Mouse (Mus musculus) heart, embryonic 12.5 days (tissue): ENCODE results near the gene Nfs1. TPM values are rescaled to one million over a fixed set of nuclear protein-coding genes. Genes with fewer than 3 reads are reported as not detected.
A peak's percentile ranks its signal among the peaks of the same experiment; 100 is the strongest.

ENCODE experiments used
- ATAC-seq: fragments of 200-750 bp; cut with Nextera tagmentation; 2 replicates; pipeline ENCODE4 v1.8.0; 2017; ENCODE audit warnings: moderate TSS enrichment, moderate library complexity; ENCODE audit not compliant: insufficient number of reproducible peaks, low FRiP score
- H3K27ac ChIP-seq: fragments of 300-500 bp; sonication (generic); 2 replicates; pipeline ENCODE4 v1.5.1; 2016; ENCODE audit warnings: mild to moderate bottlenecking, moderate library complexity; ENCODE audit not compliant: poor library complexity, severe bottlenecking
- H3K27me3 ChIP-seq: fragments of 300-500 bp; sonication (generic); replicated peaks from 2 replicates; pipeline ENCODE4 v1.6.1; 2016; ENCODE audit warnings: mild to moderate bottlenecking, moderate library complexity
- H3K36me3 ChIP-seq: fragments of 300-500 bp; sonication (generic); 2 replicates; pipeline ENCODE4 v1.6.1; 2016; ENCODE audit warnings: mild to moderate bottlenecking, moderate library complexity
- H3K4me1 ChIP-seq: fragments of 300-500 bp; sonication (generic); replicated peaks from 2 replicates; pipeline ENCODE4 v1.6.1; 2016; ENCODE audit warnings: mild to moderate bottlenecking
- H3K4me2 ChIP-seq: fragments of 300-500 bp; sonication (generic); 2 replicates; pipeline ENCODE4 v1.6.1; 2016; ENCODE audit warnings: mild to moderate bottlenecking, moderate library complexity
- H3K4me3 ChIP-seq: fragments of 300-500 bp; sonication (generic); 2 replicates; pipeline ENCODE4 v1.5.1; 2016; ENCODE audit warnings: mild to moderate bottlenecking
- H3K9ac ChIP-seq: fragments of 300-500 bp; sonication (generic); 2 replicates; pipeline ENCODE4 v1.6.1; 2016; ENCODE audit warnings: mild to moderate bottlenecking, moderate library complexity
- H3K9me3 ChIP-seq: fragments of 300-500 bp; sonication (generic); replicated peaks from 2 replicates; pipeline ENCODE4 v1.6.1; 2016; ENCODE audit warnings: mild to moderate bottlenecking, moderate library complexity
- WGBS: fragments of 180-500 bp; shearing (Covaris S2); methylation state at CpG from one replicate; pipeline ENCODE4 v1.1.7; 2016; 5-methylcytosine and 5-hydroxymethylcytosine counted together
- polyA plus RNA-seq: library from polyadenylated mRNA; unstranded; fragments of >200 nt; fragmentation: Nextera tagmentation; extraction: Ambion mirVana; gene quantifications from 2 replicates; pipeline ENCODE4 v1.2.1, GENCODE M21; 2016

Gene Nfs1
- polyA plus RNA-seq, 1 experiment from 2014 or later = 55.8 TPM

DNA sequence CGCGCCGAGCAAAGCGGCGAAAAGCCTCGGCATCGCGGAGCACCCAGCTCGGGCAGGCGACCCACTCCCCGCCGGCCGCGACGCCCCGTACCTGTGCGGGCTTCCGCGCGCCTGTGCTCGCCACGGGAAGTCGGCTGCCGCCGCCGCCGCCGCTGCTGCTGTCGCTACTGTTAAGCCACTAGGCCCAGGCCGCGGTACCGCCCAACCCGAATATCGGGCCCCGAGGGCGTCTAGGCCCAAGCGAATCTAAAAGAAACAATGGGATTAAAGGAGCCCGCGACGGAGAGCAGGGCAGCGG is 35.8 kb upstream of the Nfs1 start:
- Histone ChIP-seq H3K9me3 (no peaks in the 10 kb centered on the region), H3K9ac (peak overlapping the region; percentile 96), H3K27ac (peak overlapping the region; percentile 90), H3K36me3 (peaks cover 19% of the 10 kb centered on the region), H3K4me1 (peaks cover 20% of the 10 kb centered on the region), H3K4me3 (peak overlapping the region; percentile 67), H3K4me2 (peak overlapping the region; percentile 84; the same call in 1 of the 2 replicates), H3K27me3 (no peaks in the 10 kb centered on the region)
- ATAC-seq = peak; percentile 46
- 0% methylated on average over 41 of the region's 41 CpGs for WGBS

GRCm38 (mm10) chr2:156179046-156179795 is 35.2 kb upstream of the Nfs1 start:
- H3K27me3 ChIP-seq = no peaks in the 10 kb centered on the region
- no peaks in the 10 kb centered on the region for H3K9me3 ChIP-seq
- H3K4me3 ChIP-seq = peak overlapping the region; percentile 67
- H3K4me2 ChIP-seq = peak overlapping the region; percentile 84
- peak overlapping the region; percentile 96 for H3K9ac ChIP-seq
- H3K27ac ChIP-seq = peak overlapping the region; percentile 90
- peaks cover 21% of the 10 kb centered on the region for H3K36me3 ChIP-seq
- under 1% methylated on average over 47 of the region's 47 CpGs for WGBS
- peaks cover 20% of the 10 kb centered on the region for H3K4me1 ChIP-seq
- peak; percentile 68 for ATAC-seq

DNA sequence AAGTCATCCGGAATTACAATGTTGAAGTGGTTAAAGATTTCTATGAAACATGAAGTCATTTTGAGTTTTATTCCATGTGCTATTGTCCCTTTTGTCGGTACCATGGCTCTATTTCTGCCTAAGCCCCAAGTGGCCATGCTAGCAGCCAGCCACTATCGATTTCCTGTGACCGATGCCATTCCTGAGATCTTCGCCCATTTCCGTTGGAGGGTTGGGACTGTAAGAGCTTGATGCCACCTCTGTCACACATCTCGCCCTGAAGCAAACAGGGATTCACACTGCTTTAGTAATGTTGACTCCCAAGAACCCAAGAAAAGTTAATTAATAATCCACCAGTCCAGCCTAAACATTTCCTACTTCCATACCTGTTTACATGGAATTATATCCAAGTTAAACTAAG is 33.7 kb upstream of the Nfs1 start:
- Histone ChIP-seq H3K27me3 (no peaks in the 10 kb centered on the region), H3K36me3 (peaks cover 27% of the 10 kb centered on the region), H3K9ac (no peak overlapping the region), H3K27ac (no peak overlapping the region), H3K4me1 (peaks cover 22% of the 10 kb centered on the region), H3K4me2 (peak overlapping the region; percentile 63), H3K4me3 (peak overlapping the region; percentile 25; the same call in 1 of the 2 replicates), H3K9me3 (no peaks in the 10 kb centered on the region)
- ATAC-seq = no peak
- WGBS = 66% methylated on average over 7 of the region's 7 CpGs

DNA sequence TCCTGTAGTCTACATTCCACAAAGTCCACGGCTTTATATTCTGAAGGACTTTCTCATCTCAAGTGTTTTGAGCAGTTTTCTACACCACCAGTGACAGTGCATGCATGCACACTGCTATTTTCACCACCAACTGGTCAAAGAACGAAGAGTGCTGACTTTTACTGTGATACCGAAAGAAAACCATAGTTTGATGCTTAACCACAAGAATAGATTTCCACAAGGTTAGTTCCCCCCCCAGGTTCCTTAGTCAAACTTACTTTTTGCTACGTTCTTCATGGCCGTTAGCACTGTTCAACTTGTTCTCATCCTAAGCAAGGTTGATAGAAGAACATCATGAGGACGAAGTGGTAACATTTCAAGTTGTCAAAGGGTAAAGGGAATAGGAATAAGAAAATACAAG is 33.1 kb upstream of the Nfs1 start:
- 79% methylated on average over 6 of the region's 6 CpGs for WGBS
- Histone ChIP-seq H3K4me3 (no peak overlapping the region), H3K27ac (no peak overlapping the region), H3K4me1 (peaks cover 22% of the 10 kb centered on the region), H3K9ac (no peak overlapping the region), H3K36me3 (peaks cover 32% of the 10 kb centered on the region), H3K9me3 (no peaks in the 10 kb centered on the region), H3K4me2 (peak overlapping the region; percentile 22; the same call in 1 of the 2 replicates), H3K27me3 (no peaks in the 10 kb centered on the region)
- no peak for ATAC-seq

- H3K4me1 ChIP-seq = no peaks in the 10 kb centered on the region
- H3K9ac ChIP-seq = no peak overlapping the region
- H3K4me3 ChIP-seq = no peak overlapping the region
- H3K27me3 ChIP-seq = no peaks in the 10 kb centered on the region
- no peaks in the 10 kb centered on the region for H3K9me3 ChIP-seq
- 93% methylated on average over 5 of the region's 5 CpGs for WGBS
- H3K36me3 ChIP-seq = peaks cover 74% of the 10 kb centered on the region
- no peak overlapping the region for H3K27ac ChIP-seq
- H3K4me2 ChIP-seq = no peak overlapping the region
- no peak for ATAC-seq
Measured at GRCm38 (mm10) chr2:156166557-156166956, 22.6 kb upstream of the Nfs1 start.

DNA sequence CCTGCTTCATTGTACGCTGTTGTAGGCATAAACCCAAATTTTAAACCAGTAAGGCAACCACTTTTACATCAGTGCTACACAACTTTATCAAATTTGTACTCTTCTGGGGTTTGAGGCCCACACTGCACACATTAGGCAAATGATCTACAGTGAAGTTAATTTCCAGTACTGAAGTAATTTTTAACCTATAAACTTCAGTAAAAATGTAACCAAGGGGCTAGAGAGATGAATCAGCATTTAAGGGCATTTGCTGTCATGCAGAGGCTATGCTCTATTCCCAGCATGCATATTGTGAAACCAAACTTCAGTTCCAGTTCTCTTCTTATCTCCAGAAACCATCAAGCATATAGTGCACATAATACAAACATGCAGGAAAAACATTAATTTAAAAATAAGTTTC is 21.5 kb upstream of the Nfs1 start:
- Histone ChIP-seq H3K4me3 (no peak overlapping the region), H3K4me1 (no peaks in the 10 kb centered on the region), H3K27ac (no peak overlapping the region), H3K9me3 (no peaks in the 10 kb centered on the region), H3K27me3 (no peaks in the 10 kb centered on the region), H3K36me3 (peaks cover 70% of the 10 kb centered on the region), H3K9ac (no peak overlapping the region), H3K4me2 (no peak overlapping the region)
- WGBS = 100% methylated on average over 1 of the region's 1 CpGs
- no peak for ATAC-seq

GRCm38 (mm10) chr2:156151538-156151937 is 7.6 kb upstream of the Nfs1 start:
- Histone ChIP-seq H3K36me3 (peaks cover 61% of the 10 kb centered on the region), H3K27ac (no peak overlapping the region), H3K4me2 (no peak overlapping the region), H3K9ac (no peak overlapping the region), H3K4me3 (no peak overlapping the region), H3K27me3 (no peaks in the 10 kb centered on the region), H3K9me3 (no peaks in the 10 kb centered on the region), H3K4me1 (no peaks in the 10 kb centered on the region)
- ATAC-seq = no peak

DNA sequence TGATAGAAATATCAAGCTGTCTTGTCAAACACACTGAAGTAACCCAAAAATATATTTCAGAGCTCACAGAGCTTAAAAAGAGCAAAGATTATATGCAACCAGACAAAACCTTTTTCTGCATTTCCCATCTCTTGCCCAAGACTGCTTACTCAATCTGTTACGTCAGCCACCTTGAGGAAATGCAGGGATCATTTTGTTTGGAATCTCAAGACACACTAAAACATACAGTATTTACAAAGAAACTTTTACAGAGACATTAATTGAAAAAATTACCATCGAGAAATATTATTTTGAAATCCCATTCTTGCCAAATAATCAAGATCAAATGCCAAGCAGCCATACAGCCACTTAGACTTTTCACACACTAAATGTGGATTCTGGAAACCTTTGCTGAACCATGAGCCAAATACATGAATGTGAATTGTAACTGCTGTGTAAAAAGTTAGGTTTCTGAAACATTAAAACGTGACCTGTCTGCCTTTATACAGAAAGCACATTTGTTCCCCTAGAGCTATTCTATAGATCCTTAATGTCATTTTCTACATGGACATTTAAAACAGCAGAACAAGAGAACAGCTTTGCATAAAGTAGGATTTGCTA is 3.4 kb upstream of the Nfs1 start:
- 92% methylated on average over 3 of the region's 3 CpGs for WGBS
- Histone ChIP-seq H3K9me3 (no peaks in the 10 kb centered on the region), H3K27me3 (no peaks in the 10 kb centered on the region), H3K4me2 (no peak overlapping the region), H3K36me3 (peaks cover 35% of the 10 kb centered on the region), H3K4me1 (0 out of 2 replicates have a peak, but pooled peaks cover 8% of the 10 kb centered on the region), H3K9ac (no peak overlapping the region), H3K27ac (no peak overlapping the region), H3K4me3 (no peak overlapping the region)
- no peak for ATAC-seq

GRCm38 (mm10) chr2:156146272-156146989 is 2.4 kb upstream of the Nfs1 start:
- 77% methylated on average over 5 of the region's 5 CpGs for WGBS
- ATAC-seq = no peak
- H3K27ac ChIP-seq = no peak overlapping the region

DNA sequence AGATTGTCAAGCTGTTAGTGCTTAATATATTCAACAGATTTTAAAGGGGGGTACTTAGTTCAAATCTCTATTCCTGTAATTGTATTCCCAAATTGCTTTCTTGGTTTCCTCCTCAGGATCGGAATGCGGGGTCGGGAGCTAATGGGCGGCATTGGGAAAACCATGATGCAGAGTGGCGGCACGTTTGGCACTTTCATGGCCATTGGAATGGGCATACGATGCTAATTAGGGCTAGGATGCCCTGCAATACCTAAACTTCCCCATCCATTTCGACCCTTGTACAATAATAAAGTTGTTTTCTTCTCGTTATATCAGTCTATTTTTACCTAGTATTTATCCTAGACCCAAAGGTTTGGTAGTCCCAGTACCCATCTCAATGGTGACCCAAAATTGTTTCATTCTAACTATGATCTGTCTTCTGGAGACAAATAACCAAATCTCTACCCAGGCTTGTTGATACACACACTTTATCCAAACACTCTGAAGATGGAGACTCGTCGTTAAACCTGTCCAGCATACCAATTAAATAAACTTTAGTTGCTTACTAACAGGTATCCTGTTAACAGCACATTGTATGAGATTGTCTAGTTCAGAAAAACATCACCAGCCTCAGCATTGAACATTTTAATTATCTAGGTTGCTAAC is 1.6 kb upstream of the Nfs1 start:
- H3K36me3 ChIP-seq = peaks cover 41% of the 10 kb centered on the region
- no peaks in the 10 kb centered on the region for H3K27me3 ChIP-seq
- no peak overlapping the region for H3K27ac ChIP-seq
- no peak overlapping the region for H3K9ac ChIP-seq
- no peaks in the 10 kb centered on the region for H3K9me3 ChIP-seq
- ATAC-seq = no peak
- H3K4me1 ChIP-seq = 0 out of 2 replicates have a peak, but pooled peaks cover 8% of the 10 kb centered on the region
- no peak overlapping the region for H3K4me3 ChIP-seq
- WGBS = 62% methylated on average over 11 of the region's 11 CpGs
- peak overlapping the region; percentile 20; the same call in 1 of the 2 replicates for H3K4me2 ChIP-seq

More at GRCm38 (mm10) chr2:156146272-156146989, 2.4 kb upstream of the Nfs1 start:
- H3K9ac ChIP-seq = no peak overlapping the region
- H3K4me1 ChIP-seq = 0 out of 2 replicates have a peak, but pooled peaks cover 8% of the 10 kb centered on the region
- H3K9me3 ChIP-seq = no peaks in the 10 kb centered on the region
- H3K4me3 ChIP-seq = no peak overlapping the region
- H3K27me3 ChIP-seq = no peaks in the 10 kb centered on the region
- H3K4me2 ChIP-seq = no peak overlapping the region
- peaks cover 42% of the 10 kb centered on the region for H3K36me3 ChIP-seq

- Histone ChIP-seq H3K27me3 (no peaks in the 10 kb centered on the region), H3K36me3 (peaks cover 45% of the 10 kb centered on the region), H3K4me1 (0 out of 2 replicates have a peak, but pooled peaks cover 8% of the 10 kb centered on the region), H3K9me3 (no peaks in the 10 kb centered on the region), H3K4me2 (peak overlapping the region; percentile 73), H3K4me3 (peak overlapping the region; percentile 75), H3K27ac (peak overlapping the region; percentile 96), H3K9ac (peak overlapping the region; percentile 82)
- WGBS = under 1% methylated on average over 16 of the region's 16 CpGs
- ATAC-seq = peak; percentile 12
Measured at GRCm38 (mm10) chr2:156143367-156143766, 619 bp downstream of the Nfs1 start.
